Mouse (Mus musculus): ENCODE measurements around the gene Mmp10. TPM values are rescaled to one million over a fixed set of nuclear protein-coding genes. Genes with fewer than 3 reads are reported as not detected.

Gene Mmp10
- not detected in 2 replicates for polyA plus RNA-seq (2015; fragmentation: Nextera tagmentation; extraction: Ambion mirVana)

DNA sequence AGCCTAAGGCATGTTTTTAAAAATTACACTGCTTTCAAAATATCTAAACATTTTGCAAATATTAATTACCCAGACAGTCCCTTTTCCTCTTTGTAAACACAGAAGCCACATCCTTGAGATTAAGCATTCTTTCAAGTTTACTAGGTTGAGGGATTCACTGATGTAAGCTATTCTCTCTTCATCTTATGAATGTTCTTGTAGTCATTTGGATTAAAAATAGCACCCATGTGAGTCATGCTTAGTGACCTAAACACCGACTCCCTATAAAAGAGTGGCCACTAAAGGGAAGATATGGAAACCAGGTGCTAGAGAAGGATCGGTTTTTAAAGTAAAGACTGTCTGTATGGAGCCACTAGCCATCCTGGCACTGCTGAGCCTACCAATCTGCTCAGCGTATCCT, at the start of gene Mmp10:
Gene Mmp10 (plus strand): TSS at position 302 of the 400 bp plus-strand sequence.
- H3K9me3 ChIP-seq (replicated peaks; ENCODE audit: control insufficient read depth, low read length, poor library complexity, severe bottlenecking) = no peaks in the 10 kb centered on the region
- no peaks in the 10 kb centered on the region for H3K27me3 ChIP-seq (ENCODE audit: control insufficient read depth, insufficient read depth, low read depth, low read length)
- no peak for ATAC-seq
- no peak within 1 kb of the TSS for H3K27ac ChIP-seq (ENCODE audit: low read length)
- H3K4me3 ChIP-seq (ENCODE audit: low read depth, low read length) = no peak within 1 kb of the TSS
- H3K4me1 ChIP-seq (ENCODE audit: control insufficient read depth, insufficient read depth, low read length) = no peaks in the 10 kb centered on the region
- no peak within 1 kb of the TSS for H3K9ac ChIP-seq (ENCODE audit: low read depth, low read length)
- 89% methylated on average over 3 of the region's 3 CpGs for WGBS
- no peaks in the 10 kb centered on the region for H3K36me3 ChIP-seq (ENCODE audit: control insufficient read depth, insufficient read depth, low read length)
- no peak within 1 kb of the TSS for H3K4me2 ChIP-seq (ENCODE audit: low read length)

DNA sequence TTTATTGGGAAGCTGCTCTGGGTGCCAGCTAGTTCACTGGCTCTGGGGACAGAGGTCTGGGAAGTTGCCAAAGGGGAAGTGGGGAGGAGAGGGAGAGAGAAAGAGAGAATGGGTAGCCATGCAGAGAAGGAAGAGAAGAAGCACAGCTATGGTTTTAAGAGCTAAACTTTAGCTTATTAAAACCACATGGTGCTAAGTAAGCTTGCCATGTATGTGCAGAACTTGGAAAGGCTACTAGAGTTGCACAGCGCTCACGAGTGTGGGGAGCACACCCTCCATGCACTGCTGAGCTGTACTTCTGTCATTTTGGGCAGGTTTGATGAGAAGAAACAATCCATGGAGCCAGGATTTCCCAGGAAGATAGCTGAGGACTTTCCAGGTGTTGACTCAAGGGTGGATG, 48.9 kb upstream of the Mmp10 start:
- H3K27me3 ChIP-seq (ENCODE audit: control insufficient read depth, insufficient read depth, low read depth, low read length) = no peaks in the 10 kb centered on the region
- no peak for ATAC-seq
- H3K4me3 ChIP-seq (ENCODE audit: low read depth, low read length) = no peak overlapping the region
- H3K9ac ChIP-seq (ENCODE audit: low read depth, low read length) = no peak overlapping the region
- H3K4me1 ChIP-seq (ENCODE audit: control insufficient read depth, insufficient read depth, low read length) = no peaks in the 10 kb centered on the region
- H3K27ac ChIP-seq (ENCODE audit: low read length) = no peak overlapping the region
- no peaks in the 10 kb centered on the region for H3K36me3 ChIP-seq (ENCODE audit: control insufficient read depth, insufficient read depth, low read length)
- WGBS = 88% methylated on average over 2 of the region's 2 CpGs
- H3K4me2 ChIP-seq (ENCODE audit: low read length) = no peak overlapping the region
- H3K9me3 ChIP-seq (replicated peaks; ENCODE audit: control insufficient read depth, low read length, poor library complexity, severe bottlenecking) = no peaks in the 10 kb centered on the region

DNA sequence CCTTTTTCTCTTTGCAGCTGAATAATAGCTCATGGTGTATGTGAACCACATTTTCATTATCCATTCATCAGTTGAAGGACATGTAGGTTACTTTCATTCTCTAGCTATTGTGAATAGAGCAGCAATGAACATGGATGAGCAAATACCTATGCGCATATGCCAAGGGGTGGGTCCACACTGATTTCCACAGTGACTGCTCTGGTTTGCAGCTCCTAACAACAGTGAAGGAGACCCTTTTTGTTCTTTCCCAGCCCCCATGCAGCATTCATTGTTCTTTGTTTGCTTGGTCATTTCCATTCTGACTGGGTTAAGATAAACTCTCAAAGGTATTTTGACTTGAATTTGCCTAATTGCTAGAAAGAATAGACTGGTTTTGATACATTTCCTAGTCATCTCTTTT, 31.9 kb upstream of the Mmp10 start:
- 91% methylated on average over 1 of the region's 1 CpGs for WGBS
- no peaks in the 10 kb centered on the region for H3K9me3 ChIP-seq (replicated peaks; ENCODE audit: control insufficient read depth, low read length, poor library complexity, severe bottlenecking)
- no peaks in the 10 kb centered on the region for H3K4me1 ChIP-seq (ENCODE audit: control insufficient read depth, insufficient read depth, low read length)
- H3K4me3 ChIP-seq (ENCODE audit: low read depth, low read length) = no peak overlapping the region
- H3K4me2 ChIP-seq (ENCODE audit: low read length) = no peak overlapping the region
- H3K9ac ChIP-seq (ENCODE audit: low read depth, low read length) = no peak overlapping the region
- no peaks in the 10 kb centered on the region for H3K36me3 ChIP-seq (ENCODE audit: control insufficient read depth, insufficient read depth, low read length)
- no peaks in the 10 kb centered on the region for H3K27me3 ChIP-seq (ENCODE audit: control insufficient read depth, insufficient read depth, low read depth, low read length)
- H3K27ac ChIP-seq (ENCODE audit: low read length) = no peak overlapping the region
- no peak for ATAC-seq

DNA sequence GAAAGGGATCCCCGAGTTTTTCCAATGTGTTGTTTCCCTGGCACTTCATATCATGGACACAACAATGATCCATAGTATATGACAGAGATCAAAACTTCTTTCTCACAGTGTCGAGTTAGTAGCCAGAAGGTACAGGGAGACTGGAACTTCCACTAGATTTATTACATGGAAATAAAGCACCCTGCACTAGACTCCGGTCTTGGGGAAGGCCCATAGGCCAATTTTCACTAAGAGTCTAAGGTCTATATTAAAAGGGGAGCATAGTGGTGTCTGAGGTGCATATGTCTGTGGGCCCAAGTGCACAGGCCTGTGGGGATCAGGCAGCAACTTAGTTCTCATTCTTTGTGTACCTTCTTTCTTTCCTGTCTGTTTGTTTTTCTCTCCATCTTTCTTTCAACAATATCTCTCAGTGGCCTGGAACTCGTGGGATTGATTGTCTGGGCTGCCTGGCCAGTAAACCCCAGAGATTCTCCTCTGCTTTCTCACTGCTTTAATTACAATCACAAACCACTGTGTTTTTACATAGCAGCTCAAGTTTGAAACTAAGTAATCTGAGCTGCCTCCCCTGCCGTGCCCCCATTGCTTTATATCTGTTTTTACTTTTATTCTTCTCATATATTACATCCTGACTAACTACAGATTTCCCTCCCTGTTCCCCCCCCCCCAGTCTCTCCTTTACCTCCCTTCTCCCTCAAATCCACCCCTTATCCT, 18.3 kb upstream of the Mmp10 start:
- Histone ChIP-seq H3K9me3 (replicated peaks; ENCODE audit: control insufficient read depth, low read length, poor library complexity, severe bottlenecking) (no peaks in the 10 kb centered on the region), H3K27ac (ENCODE audit: low read length) (no peak overlapping the region), H3K36me3 (ENCODE audit: control insufficient read depth, insufficient read depth, low read length) (no peaks in the 10 kb centered on the region), H3K4me1 (ENCODE audit: control insufficient read depth, insufficient read depth, low read length) (no peaks in the 10 kb centered on the region), H3K4me2 (ENCODE audit: low read length) (no peak overlapping the region), H3K9ac (ENCODE audit: low read depth, low read length) (no peak overlapping the region), H3K27me3 (ENCODE audit: control insufficient read depth, insufficient read depth, low read depth, low read length) (no peaks in the 10 kb centered on the region), H3K4me3 (ENCODE audit: low read depth, low read length) (no peak overlapping the region)
- ATAC-seq = no peak
- 75% methylated on average over 5 of the region's 5 CpGs for WGBS

DNA sequence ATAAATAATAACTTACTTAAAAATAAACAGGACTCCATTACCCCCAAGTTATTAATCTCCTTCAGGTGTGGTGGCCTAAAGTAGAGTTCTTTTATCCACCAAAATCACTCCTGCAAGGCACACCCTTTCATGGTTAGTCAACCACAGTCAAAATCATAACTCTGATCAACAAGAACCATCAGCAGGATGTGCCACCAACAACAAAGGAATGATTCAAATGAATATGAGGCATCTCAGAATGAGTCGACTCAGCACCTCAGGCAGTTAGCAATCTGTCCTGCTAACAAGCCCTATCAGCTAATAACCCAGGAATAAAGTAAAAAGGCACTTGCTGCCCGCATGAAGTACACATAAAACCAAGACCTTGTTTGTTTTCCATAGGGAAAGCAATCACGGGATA, 1.0 kb upstream of the Mmp10 start:
- H3K9me3 ChIP-seq (replicated peaks; ENCODE audit: control insufficient read depth, low read length, poor library complexity, severe bottlenecking) = no peaks in the 10 kb centered on the region
- H3K27me3 ChIP-seq (ENCODE audit: control insufficient read depth, insufficient read depth, low read depth, low read length) = no peaks in the 10 kb centered on the region
- no peak for ATAC-seq
- H3K36me3 ChIP-seq (ENCODE audit: control insufficient read depth, insufficient read depth, low read length) = no peaks in the 10 kb centered on the region
- H3K4me1 ChIP-seq (ENCODE audit: control insufficient read depth, insufficient read depth, low read length) = no peaks in the 10 kb centered on the region
- H3K27ac ChIP-seq (ENCODE audit: low read length) = no peak overlapping the region
- 85% methylated on average over 3 of the region's 3 CpGs for WGBS
- no peak overlapping the region for H3K9ac ChIP-seq (ENCODE audit: low read depth, low read length)
- no peak overlapping the region for H3K4me3 ChIP-seq (ENCODE audit: low read depth, low read length)
- H3K4me2 ChIP-seq (ENCODE audit: low read length) = no peak overlapping the region

DNA sequence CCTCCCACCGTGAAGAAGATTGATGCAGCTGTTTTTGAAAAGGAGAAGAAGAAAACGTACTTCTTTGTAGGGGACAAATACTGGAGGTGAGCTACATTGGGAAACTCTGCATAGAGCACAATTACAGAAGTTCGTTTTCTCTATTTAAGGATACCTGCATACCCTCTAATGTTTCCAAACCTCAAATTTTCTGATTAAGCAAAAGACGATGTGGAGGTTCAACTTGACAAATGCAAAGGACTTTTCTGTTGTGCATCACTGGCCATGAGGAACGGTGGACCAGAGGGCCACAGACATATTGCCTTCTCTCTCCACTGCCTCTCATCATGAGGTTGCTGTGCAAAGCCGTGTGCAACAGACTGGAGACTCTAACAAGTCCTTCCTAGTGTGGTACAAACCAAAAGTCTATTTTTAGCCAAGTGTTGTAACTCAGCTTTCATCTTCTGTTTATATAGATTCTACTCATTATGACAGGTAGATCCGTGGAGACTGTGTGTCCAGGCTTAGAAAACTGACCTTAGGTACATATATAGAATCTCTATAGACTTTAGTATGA, 5.2 kb downstream of the Mmp10 start:
- Histone ChIP-seq H3K36me3 (ENCODE audit: control insufficient read depth, insufficient read depth, low read length) (no peaks in the 10 kb centered on the region), H3K27ac (ENCODE audit: low read length) (no peak overlapping the region), H3K9me3 (replicated peaks; ENCODE audit: control insufficient read depth, low read length, poor library complexity, severe bottlenecking) (no peaks in the 10 kb centered on the region), H3K4me3 (ENCODE audit: low read depth, low read length) (no peak overlapping the region), H3K4me2 (ENCODE audit: low read length) (no peak overlapping the region), H3K9ac (ENCODE audit: low read depth, low read length) (no peak overlapping the region), H3K4me1 (ENCODE audit: control insufficient read depth, insufficient read depth, low read length) (no peaks in the 10 kb centered on the region), H3K27me3 (ENCODE audit: control insufficient read depth, insufficient read depth, low read depth, low read length) (no peaks in the 10 kb centered on the region)
- ATAC-seq = no peak
- 84% methylated on average over 7 of the region's 7 CpGs for WGBS

DNA sequence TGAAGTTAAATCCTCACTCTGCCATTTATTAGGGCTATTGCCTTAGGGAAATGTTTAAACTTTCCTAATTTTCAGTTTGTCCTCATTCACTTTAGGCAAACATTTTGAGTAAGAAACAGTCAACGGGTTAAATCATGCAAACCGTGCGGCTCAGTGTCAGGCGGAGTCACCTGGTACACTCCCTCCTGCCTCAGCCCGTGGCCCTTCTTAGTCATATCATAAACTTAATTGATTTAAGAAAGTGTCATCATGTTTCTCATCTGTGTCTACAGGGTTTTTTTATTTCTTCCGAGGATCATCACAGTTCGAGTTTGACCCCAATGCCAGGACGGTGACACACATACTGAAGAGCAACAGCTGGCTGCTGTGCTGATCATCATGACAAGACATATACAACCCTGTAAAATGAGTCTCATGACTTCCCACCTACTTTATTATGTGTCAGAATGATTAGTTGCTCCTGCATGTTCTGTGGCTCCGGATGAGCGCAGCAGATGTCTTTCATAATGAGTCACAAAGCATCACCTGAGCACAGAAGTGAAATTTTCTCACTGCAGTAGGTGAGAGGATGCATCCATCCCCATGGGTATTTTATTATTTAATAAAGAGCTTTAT, 7.6 kb downstream of the Mmp10 start:
- no peaks in the 10 kb centered on the region for H3K27me3 ChIP-seq (ENCODE audit: control insufficient read depth, insufficient read depth, low read depth, low read length)

DNA sequence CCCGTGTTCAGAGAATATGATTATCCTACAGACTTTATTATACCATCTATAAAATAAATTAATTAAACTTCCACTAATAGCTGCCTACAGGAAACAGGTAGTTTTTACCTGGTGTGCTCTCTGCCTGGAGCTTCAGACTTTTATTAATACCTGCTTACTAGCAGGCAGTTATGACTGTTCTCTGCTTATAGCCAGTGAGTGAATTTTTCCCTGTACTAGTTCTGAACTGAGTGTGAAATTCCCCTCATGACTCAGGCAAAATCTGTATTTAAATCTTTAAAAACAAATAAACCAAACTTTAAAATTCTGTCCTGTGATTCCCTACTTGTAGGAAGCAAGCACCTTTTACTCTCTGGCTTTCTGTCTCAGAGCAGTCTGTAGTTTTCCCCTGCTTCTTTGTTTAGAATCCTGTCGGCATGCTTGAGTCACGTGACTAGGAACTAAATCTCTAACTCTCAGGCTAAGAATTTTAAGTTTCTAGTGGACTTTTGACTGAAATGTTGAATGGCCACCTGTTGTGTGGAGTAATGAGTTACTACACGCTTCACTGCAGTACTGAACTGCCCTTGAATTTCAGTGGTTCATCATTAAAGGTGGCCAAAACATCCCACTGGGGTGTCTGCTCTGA, 15.9 kb downstream of the Mmp10 start:
- ATAC-seq = no peak
- H3K27ac ChIP-seq (ENCODE audit: low read length) = no peak overlapping the region
- H3K4me3 ChIP-seq (ENCODE audit: low read depth, low read length) = no peak overlapping the region
- no peaks in the 10 kb centered on the region for H3K9me3 ChIP-seq (replicated peaks; ENCODE audit: control insufficient read depth, low read length, poor library complexity, severe bottlenecking)
- no peaks in the 10 kb centered on the region for H3K36me3 ChIP-seq (ENCODE audit: control insufficient read depth, insufficient read depth, low read length)
- H3K4me1 ChIP-seq (ENCODE audit: control insufficient read depth, insufficient read depth, low read length) = no peaks in the 10 kb centered on the region
- H3K9ac ChIP-seq (ENCODE audit: low read depth, low read length) = no peak overlapping the region
- H3K4me2 ChIP-seq (ENCODE audit: low read length) = no peak overlapping the region
- WGBS = 45% methylated on average over 4 of the region's 4 CpGs
- no peaks in the 10 kb centered on the region for H3K27me3 ChIP-seq (ENCODE audit: control insufficient read depth, insufficient read depth, low read depth, low read length)

More for the DNA sequence above, 7.6 kb downstream of the Mmp10 start:
- WGBS = 95% methylated on average over 10 of the region's 10 CpGs
- ATAC-seq = no peak
- Histone ChIP-seq H3K36me3 (ENCODE audit: control insufficient read depth, insufficient read depth, low read length) (no peaks in the 10 kb centered on the region), H3K4me1 (ENCODE audit: control insufficient read depth, insufficient read depth, low read length) (no peaks in the 10 kb centered on the region), H3K9ac (ENCODE audit: low read depth, low read length) (no peak overlapping the region), H3K27ac (ENCODE audit: low read length) (no peak overlapping the region), H3K9me3 (replicated peaks; ENCODE audit: control insufficient read depth, low read length, poor library complexity, severe bottlenecking) (no peaks in the 10 kb centered on the region), H3K4me3 (ENCODE audit: low read depth, low read length) (no peak overlapping the region), H3K4me2 (ENCODE audit: low read length) (no peak overlapping the region)
